Mouse (Mus musculus): ENCODE data around the gene Surf1.

Gene Surf1

DNA sequence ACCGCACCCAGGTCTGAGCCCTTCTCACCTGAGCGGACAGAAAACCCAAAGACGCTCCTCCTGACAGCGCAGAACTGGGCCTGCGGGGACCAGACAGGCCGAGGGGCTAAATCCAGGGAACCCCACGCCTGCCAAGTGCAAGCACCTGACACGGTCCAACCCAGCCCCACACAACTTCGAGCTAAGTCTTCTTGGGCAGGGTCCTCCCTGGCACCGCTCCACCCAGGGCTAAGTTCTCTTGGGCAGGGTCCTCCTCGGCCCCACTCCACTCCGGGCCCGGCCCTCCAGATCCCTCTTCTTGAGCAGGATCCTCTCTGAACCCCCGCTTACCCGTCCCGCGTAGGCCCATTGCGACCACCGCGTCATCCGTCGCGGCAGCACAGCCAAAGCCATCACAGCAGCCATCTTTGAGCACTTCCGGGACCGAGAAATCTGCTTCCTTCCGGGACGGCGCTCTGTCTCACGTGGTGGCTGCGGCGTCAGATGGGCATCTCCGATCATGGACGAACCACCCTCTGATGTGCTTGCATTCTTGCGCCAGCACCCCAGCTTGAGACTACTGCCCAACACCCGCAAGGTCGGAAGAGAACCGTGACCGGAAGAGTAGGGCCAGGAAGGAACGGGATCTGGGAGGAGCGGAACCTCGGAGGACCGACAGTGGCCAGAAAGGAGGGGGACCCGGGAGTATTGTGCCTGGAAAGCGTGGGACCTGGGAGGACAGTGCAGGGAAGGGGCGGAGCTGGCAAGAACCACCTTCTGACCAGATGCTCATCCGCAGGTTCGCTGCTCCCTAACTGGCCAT is at the start of gene Surf1, which contains the start of gene Surf2:
Gene Surf1, minus strand, starts transcription at position 604 of the 802 bp plus-strand sequence.
Gene Surf2, plus strand, starts transcription at position 441 of the 802 bp plus-strand sequence.
- peak; percentile 79 for DNase-seq (ENCODE audit: extremely low spot score)

DNA sequence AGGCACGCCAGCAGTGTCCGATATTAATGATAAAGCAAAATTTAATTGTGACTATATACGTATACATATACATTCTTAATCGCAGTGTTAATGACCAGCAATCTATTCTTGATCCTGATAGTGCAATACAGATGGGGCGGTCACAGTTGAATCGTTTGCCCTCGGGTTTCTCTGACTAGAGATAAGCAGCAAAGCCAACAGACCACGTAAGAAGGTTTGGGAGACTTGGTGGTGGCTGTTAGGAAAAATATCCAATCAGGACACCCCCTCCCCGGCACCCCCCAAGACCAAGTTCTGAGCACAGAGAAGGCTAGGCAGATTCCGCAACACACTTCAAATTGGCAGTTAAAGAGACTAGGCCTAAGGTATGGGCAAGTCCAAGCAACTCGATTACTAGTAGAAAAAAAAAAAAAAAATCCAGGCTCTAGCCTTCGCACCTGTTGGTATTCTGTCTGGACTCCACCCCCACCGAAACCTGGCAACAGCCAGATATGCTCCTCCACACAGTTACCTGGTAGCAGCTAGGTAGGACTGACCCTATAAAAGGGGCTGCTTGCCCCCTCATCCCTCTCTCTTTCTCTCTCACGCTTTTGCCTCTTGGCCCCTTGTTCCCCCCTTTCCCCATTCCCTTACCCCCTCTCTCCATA is 48.5 kb upstream of the Surf1 start:
- DNase-seq (ENCODE audit: extremely low spot score), result no peak

DNA sequence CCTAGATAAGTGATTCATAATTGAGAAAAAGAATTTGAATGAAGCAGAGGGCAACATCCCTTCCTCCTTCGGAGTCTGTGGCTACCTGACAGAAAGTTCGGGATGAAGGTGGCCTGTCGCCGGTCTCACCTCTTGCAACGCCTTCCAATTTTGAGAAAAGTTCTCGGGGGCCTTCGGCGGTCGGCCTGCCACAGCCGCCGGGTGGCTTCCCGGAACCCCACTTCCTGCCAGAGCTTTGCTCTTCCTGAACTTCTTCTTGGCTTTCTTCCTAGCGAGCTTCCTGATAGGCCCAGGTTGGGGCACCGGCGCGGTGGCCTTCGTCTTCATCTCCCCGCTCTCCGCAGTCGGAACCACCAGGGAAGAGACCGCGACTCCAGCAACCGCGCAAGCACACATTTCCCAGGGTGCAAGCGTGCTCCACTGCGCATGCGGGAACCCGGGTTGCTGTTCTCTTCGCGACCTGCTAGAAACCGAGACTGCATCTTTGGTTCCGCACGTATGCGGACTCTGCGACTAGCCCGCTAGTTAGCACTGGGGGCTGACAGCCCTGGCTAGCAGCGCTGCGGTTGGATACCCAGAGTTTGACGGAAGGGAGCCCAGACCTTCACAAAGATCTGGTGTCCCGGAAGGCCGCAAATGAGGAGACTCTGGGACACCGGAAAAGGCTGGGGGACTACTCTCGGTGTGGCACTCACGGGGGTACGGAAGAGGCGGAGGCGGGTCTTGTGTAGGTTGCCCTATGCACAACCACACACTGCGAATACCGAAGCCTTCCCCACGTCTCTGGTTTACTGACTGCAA is 47.8 kb upstream of the Surf1 start, which contains the start of gene Rexo4:
Gene Rexo4, minus strand, starts transcription at position 464 of the 801 bp plus-strand sequence.
- peak; percentile 93 for DNase-seq (ENCODE audit: extremely low spot score)

DNA sequence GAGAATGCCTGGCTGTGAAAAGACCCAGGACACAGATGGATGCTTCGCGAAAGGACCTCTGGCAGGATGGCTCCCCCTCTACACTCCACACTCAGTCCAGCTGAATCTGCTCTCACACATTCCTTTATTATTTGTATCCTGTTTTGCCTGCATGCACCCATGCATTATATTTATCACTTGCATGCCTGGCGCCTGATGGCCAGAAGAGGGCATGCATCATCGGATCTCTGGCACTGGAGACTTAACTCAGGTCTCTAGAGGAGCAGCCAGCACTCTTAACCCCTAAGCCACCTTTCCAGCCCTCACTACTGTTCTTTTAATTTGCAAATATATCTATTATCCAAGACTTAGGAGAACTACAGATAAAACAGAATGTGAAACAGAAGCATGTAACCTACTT is 44.4 kb upstream of the Surf1 start:
- DNase-seq (ENCODE audit: extremely low spot score), result no peak

DNA sequence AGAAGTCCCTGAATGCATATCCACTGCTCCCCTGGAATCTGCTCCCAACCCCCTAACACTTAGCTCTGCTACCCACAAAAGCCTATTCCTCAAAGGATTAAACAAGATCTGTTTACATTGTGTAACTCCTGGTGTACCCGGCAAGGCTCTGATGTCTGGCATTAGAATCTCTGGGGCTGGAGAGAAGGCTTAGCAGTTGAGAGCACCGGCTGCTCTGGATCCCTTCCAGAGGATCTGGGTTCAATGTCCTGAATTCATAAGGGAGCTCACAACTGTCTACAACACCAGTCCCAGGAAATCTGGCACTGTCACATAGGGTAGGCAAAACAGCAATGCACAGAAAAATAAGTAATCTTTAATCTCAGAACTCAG is 41.1 kb upstream of the Surf1 start:
- DNase-seq (ENCODE audit: extremely low spot score), result no peak

DNA sequence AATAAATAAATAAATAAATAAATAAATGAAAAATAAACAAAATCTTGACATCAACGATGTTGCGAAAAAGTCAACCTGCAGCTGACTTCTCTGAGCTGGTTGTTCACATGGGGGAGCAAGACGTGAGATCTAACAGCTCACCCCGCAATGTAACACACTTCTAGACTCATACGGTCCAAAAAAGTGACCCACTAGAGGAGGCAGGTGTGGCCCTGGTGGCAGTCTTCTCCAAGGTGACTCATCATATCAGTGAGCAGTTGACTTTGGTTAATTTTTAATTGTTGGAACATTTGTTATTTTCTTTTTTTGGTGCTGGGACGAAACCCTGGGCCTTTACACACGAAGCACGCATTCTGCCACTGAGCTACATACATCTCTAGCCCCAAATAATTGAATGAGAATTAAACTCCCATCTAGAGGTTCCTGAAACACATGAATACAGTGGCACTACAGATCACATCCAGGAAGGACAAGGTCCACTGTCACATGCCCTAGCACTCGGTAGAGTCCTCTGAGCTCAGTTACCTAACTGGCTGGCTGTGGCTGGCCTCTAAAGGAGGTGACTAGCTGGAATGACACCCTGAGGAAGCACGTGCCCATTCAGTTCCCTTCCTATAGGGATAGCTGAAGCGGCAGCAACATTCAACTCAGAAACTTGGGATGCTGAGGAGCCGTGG is 40.6 kb upstream of the Surf1 start:
- DNase-seq (ENCODE audit: extremely low spot score), result no peak

DNA sequence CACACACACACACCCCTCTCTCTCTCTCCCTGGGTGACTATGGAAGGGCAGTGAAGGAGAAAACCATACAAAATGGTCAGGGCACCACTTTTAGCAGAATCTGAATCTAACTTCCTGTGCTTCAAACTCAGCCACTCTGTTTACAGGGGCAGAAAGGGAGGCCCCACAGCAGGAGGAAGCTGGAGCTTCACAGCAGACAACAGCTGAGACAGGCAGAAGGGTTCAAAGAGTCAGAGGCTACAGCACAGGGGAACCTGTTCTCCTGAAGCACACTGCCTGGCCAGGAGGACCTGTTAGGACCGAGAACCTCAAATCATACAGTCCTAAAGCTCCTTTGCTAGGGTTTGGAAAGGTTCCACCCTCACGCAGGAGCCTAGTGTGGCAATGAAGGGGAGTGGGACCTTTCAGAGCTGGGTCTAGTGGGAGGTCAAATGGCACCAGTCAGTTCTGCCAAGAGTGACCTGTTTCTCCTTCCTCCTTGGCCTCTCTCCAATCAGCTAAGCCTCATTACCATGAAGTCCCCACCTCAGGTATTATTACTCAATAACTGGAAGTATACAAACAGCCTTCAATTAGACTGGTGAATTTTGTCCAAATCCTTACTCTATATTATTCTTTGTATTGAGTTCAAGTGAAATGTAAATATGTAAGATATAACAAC is 38.5 kb upstream of the Surf1 start:
- no peak for DNase-seq (ENCODE audit: extremely low spot score)

DNA sequence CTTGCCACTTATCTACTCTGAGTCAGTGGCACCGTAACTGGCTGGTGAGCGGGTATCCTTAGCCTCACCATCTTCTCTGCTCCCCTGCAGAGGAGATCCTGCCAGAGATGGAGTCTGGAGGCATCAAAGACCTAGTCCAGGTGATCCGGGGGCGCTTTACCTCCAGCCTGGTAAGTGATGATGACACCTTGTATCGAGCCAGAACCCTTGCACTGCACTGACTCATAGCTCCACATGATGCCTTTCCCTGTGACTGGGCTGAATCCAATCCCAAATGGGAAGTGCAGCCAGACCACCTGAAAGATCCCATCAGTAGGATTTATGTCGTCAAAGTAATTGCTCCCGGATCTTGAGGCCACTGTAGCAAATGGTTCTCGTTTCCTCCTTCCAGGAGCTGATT is 36.5 kb upstream of the Surf1 start:
- DNase-seq (ENCODE audit: extremely low spot score), result no peak

DNA sequence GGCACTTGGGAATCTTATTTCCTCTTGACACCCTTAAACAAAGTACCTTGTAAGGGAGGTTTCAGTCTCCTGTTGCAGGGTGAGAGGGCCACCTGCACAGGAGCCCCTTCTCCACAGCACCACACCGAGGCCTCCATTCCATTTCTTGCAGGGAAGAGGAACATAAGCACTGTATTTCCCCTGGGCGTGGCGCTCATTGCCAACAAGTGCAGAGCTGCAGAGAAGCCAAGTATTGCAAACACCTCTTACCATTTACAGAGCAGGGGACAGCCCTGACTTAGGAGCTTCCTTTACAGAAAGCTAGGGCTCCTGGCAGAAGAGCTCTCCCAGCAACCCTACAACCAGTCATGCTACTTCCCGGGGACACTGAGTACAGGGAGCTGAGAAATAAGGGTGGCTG is 35.9 kb upstream of the Surf1 start:
- DNase-seq (ENCODE audit: extremely low spot score), result no peak

DNA sequence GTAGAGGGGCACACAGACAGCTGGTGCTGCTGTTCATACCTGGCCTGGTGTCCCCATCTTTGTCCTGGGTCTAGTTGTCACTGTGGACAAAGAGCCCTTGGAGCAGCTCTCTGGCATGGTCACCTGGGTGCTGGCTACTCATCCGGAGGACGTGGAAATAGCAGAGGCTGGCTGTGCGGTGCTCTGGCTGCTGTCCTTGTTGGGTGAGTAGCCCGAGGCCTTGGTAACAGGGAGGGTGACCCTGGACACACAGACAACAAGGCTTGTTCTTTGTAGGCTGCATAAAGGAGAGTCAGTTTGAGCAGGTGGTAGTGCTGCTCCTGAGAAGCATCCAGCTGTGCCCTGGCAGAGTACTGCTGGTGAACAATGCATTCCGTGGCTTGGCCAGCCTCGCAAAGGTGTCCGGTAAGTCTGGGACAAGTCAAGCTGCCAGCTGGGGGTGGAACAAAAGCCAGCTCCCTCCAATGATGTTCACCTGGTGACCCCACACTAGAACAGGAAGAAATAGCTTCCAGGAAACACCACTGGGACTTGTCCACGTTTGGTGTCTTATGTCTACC is 35.1 kb upstream of the Surf1 start:
- DNase-seq (ENCODE audit: extremely low spot score), result no peak

DNA sequence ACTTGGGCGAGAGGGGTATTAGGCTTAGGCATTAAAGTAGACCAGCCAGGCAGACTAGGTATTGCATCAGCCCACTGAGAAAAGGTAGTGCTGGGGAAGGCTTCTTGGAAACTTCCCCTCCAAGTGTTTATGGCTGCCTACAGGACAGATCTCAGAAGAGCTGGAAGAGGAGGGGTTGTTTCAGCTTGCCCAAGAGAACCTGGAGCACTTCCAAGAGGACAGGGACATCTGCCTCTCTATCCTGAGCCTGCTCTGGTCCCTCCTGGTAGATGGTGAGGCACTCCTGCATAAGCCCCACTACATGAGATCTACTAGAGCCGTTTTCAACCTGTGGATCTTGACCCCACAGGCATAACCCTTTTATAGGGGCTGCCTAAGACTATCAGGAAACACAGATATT is 34.1 kb upstream of the Surf1 start:
- no peak for DNase-seq (ENCODE audit: extremely low spot score)

DNA sequence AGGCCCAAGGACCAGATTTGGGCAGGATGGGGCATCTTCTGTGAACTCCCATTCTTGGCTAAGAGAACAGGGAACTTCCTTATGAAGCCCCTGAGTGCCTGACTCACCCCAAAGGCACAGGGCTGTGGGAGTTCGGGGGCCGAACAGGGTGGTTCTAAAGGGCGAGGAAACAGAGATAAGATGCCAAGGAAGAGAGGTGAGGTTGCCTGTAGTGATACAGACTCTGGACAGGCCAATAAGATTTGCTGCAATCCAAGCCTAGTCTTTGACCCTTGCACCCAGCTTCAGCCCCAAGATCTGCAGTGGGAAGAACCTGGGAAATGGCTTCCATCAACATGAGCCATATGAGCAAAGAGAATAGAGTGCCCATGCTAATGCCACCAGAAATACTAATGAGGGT is 26.9 kb upstream of the Surf1 start:
- DNase-seq (ENCODE audit: extremely low spot score), result no peak

DNA sequence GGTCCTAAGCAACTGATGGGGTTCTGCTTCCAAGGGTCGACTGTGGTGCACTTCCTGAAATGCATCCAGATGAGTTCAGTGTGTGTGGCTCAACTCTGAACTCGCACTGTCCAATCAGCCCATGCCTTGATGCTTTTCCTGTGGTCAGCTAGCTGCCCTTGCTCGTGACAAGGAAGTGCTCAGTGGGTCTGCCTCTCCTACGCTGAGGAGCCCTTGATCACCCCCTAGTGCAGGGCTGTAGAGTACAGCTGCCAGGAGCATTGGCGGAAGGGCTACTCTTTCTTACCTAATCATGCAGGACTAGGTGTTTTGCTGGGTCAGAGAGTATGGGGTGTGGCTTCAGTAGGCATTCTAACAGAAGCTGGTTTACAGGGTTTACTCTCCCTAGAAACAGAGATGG is 25.2 kb upstream of the Surf1 start:
- no peak for DNase-seq (ENCODE audit: extremely low spot score)

DNA sequence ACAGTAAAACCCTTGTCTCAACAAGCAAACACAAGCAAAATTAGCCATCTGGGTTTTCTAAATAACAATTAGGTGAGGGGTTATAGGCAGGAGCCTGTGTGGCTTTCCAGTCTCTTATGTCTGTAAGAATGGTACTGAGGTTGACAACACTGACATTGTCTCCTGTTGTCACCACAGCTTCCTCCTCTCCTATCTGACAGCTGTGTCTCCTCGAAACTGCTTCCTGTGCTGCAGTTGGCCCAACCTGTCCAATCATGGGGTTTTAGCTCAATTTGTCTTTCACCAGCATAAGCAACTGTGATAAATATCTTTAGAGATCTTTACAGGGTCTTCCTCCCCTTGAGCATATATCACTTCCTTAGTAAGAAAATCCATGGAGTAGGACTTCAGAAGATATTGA is 20.1 kb upstream of the Surf1 start:
- no peak for DNase-seq (ENCODE audit: extremely low spot score)

DNA sequence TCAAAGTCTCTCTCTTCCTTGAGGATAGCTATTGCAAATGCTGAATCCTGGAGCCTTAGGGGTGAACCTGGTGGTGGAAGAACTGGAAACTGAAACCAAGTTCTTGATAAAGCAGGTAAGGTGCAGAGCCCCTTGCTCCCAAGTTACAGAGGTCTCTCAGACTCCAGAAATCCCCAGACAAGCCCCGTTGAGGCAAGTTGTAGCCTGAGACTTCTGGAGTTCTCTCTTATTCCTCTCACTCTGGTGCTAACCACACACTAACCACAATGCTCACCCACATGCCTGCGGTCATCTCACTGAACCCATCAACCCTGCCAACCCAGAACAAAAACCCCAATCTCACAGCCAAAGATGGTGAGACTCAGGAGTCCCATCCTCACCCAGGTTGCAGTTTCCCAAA is 19.0 kb upstream of the Surf1 start:
- no peak for DNase-seq (ENCODE audit: extremely low spot score)

DNA sequence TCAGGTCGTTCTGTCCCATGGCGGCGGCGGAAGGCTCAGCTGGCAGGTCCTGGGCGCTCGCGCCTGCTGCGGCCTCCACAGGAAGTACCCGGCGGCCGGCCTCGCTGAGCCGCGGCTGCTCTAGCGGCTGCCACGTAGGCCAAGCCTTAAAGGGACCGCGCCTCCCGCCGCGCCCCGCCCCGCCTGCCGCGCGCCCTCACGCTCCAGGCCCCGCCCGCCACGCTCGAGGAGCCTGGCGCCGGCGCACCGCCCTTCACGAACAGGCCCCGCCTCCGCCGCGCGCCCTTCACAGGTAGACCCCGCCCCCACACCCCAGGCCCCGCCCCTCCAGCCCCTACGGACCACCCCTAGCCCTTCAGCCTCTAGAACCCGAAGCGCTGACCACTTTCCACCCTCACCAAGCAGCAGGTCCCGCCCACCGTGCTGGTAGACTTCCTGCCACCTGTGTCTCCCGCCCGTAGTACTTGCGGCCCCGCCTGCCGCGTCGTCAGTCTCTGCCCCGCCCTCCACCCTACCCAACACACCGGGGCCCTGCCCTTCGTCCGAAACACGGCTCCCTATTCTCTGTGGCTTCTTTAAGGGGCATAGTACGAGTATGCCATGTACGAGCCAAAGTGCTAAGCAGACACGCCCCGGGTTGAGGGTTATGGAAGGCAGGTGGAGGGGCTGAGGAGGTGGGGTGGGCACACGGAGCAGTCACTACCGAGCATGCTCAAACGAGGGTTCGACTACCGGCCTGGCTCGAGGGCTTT is 17.1 kb upstream of the Surf1 start, which contains the start of the genes Surf4 and Stkld1:
Gene Surf4, minus strand, starts transcription at position 625 of the 752 bp plus-strand sequence.
Gene Stkld1, plus strand, starts transcription at position 744 of the 752 bp plus-strand sequence.
- DNase-seq (ENCODE audit: extremely low spot score), result peak; percentile 97

DNA sequence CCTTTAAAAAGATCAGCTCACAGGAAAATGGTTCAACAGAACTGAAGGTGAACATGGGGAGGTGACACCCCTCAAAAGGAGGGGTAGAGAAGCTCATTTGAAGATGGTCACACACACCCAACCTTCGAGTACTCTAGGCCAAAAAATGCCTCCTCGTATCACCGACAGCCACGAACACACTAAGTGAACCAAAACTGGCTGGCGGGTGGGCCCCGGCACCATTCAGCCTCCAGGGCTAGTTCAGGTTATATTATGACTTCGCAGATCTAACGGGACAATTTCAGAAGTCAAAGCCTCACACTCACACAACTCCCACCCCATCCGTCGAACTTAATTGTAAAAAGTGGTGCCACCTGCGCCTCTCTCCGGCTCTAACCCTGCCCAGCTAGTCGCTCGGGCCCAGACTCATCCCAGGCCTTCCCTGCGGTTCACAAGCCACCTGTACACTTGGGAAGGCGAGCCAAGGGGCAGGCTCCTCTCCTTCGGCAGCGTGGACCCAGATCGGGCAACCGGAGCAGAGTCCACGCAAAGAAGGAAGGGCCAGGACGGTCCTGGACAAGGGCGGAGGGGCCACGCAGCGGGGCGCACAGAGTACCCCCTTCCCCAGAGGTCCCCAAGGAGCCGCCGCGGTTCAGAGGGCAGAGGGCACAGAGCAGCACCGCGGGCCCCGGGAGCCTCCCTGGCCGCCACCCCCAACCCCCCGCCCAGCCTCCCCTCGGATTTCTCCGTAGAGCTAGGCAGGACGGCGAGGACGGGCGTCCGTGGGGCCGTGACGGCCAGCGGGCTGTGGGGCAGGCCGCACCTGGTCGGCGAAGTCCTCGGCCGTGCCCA is 16.4 kb upstream of the Surf1 start:
- no peak for DNase-seq (ENCODE audit: extremely low spot score)

DNA sequence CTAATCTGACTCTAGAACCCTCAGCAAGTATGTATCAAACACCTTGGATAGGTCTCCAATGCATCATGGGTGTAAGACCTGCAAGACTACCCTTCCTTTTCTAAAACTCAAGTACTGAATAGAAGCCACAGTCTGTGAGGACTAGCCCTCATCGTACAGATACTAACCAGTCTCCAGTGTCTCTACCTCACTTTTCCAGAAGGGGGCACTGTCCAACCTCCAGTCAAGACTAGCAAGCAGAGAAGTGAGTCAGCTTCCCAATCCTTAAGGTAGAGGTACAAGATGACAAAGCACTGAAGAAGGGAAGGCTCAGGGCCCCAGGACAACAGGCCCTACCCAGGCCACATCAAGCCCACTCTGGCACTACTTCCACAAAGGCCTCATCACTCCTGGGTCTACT is 14.1 kb upstream of the Surf1 start:
- DNase-seq (ENCODE audit: extremely low spot score), result peak; percentile 56

Measured in embryo, embryonic 9.5 days (tissue).